Mouse (Mus musculus) liver, adult 2 months (tissue): Measurements from ENCODE around the gene Fam90a1a. TPM values are rescaled to one million over a fixed set of nuclear protein-coding genes. Genes with fewer than 3 reads are reported as not detected.
A peak's percentile ranks its signal among the peaks of the same experiment; 100 is the strongest.

Experiments used
- DNase-seq: peaks from one replicate; pipeline ENCODE4 v3.0.0-alpha.2; 2011; ENCODE audit warnings: low read depth, low spot score; ENCODE audit errors: extremely low read depth
- H3K27ac ChIP-seq: fragments of 200-500 bp; replicated peaks from 2 replicates; pipeline ENCODE4 v1.5.1; 2012; ENCODE audit warnings: low read depth, mild to moderate bottlenecking, control low read depth, inconsistent platforms, low read length; ENCODE audit not compliant: insufficient read depth
- H3K27me3 ChIP-seq: fragments of 200-500 bp; 2 replicates; pipeline ENCODE4 v1.6.1; 2012; ENCODE audit warnings: mild to moderate bottlenecking, moderate library complexity, low read length, inconsistent platforms; ENCODE audit not compliant: control insufficient read depth, insufficient read depth
- H3K36me3 ChIP-seq: fragments of 200-500 bp; 2 replicates; pipeline ENCODE4 v1.6.1; 2012; ENCODE audit warnings: low read length, inconsistent platforms; ENCODE audit not compliant: control insufficient read depth, insufficient read depth
- H3K4me1 ChIP-seq: fragments of 200-500 bp; 2 replicates; pipeline ENCODE4 v1.6.1; 2011; ENCODE audit warnings: low read length; ENCODE audit not compliant: control insufficient read depth, insufficient read depth
- H3K4me3 ChIP-seq: fragments of 200-500 bp; 2 replicates; pipeline ENCODE4 v1.5.1; 2011; ENCODE audit warnings: low read depth, mild to moderate bottlenecking, control low read depth, low read length, moderate library complexity; ENCODE audit not compliant: insufficient read depth
- H3K79me2 ChIP-seq: fragments of 200-500 bp; 2 replicates; pipeline ENCODE4 v1.6.1; 2012; ENCODE audit warnings: inconsistent platforms, mild to moderate bottlenecking, low read length, moderate library complexity; ENCODE audit not compliant: control insufficient read depth, insufficient read depth
- H3K9ac ChIP-seq: fragments of 200-500 bp; 2 replicates; pipeline ENCODE4 v1.6.1; 2012; ENCODE audit warnings: low read depth, mild to moderate bottlenecking, control low read depth, inconsistent platforms, low read length
- CTCF ChIP-seq: fragments of 200-500 bp; IDR thresholded peaks from 2 replicates; pipeline ENCODE4 v1.5.1; 2011; ENCODE audit warnings: low read depth, low read length, control low read depth
- POLR2A ChIP-seq: fragments of 200-500 bp; IDR thresholded peaks from 2 replicates; pipeline ENCODE4 v1.6.1; 2011; ENCODE audit warnings: low read length, control low read depth; ENCODE audit not compliant: insufficient read depth; ENCODE audit errors: extremely low read depth
- WGBS: fragments of 180-500 bp; shearing (Covaris S2); methylation state at CpG from one replicate; pipeline ENCODE4 v1.1.7; 2018; 5-methylcytosine and 5-hydroxymethylcytosine counted together
- polyA plus RNA-seq: library from polyadenylated mRNA; depleted of rRNA; stranded (reverse); fragments of >200 nt; gene quantifications from 2 replicates; pipeline ENCODE4 v1.2.3, GENCODE M21; 2012
- total RNA-seq: library from RNA; depleted of rRNA; stranded (reverse); fragments of >200 nt; gene quantifications from 2 replicates; pipeline ENCODE4 v1.2.3, GENCODE M21; 2014

Fam90a1a gene
- total and polyA plus RNA-seq, 2 experiments, result not detected

DNA sequence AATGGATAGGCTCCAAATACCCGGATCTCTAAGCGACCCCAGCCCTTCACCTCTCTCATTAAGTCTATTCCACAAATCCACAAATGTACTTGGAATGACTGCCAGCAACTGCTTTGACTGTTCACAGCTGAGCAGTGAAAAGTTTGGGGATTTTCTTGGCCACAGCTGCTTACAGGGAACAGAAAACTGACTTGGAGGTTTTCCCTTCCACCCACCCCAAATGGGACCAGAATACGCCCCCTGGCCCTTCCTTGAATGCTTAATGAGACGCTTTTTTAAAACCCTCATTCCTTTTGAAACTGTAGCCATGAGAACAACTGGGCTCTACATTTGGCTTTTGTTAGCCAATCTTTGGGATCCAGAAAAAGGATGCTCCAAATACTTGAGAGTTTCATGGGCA is 19.7 kb downstream of the Fam90a1a start:
- no peaks in the 10 kb centered on the region for H3K4me1 ChIP-seq
- H3K27ac ChIP-seq, result no peak overlapping the region
- H3K79me2 ChIP-seq, result no peaks in the 10 kb centered on the region
- no peak overlapping the region for H3K9ac ChIP-seq
- no peak for TF ChIP-seq CTCF
- no peak for TF ChIP-seq POLR2A
- no peak overlapping the region for H3K4me3 ChIP-seq
- no peaks in the 10 kb centered on the region for H3K36me3 ChIP-seq
- H3K27me3 ChIP-seq, result no peaks in the 10 kb centered on the region
- 64% methylated on average over 4 of the region's 4 CpGs for WGBS
- DNase-seq, result no peak

DNA sequence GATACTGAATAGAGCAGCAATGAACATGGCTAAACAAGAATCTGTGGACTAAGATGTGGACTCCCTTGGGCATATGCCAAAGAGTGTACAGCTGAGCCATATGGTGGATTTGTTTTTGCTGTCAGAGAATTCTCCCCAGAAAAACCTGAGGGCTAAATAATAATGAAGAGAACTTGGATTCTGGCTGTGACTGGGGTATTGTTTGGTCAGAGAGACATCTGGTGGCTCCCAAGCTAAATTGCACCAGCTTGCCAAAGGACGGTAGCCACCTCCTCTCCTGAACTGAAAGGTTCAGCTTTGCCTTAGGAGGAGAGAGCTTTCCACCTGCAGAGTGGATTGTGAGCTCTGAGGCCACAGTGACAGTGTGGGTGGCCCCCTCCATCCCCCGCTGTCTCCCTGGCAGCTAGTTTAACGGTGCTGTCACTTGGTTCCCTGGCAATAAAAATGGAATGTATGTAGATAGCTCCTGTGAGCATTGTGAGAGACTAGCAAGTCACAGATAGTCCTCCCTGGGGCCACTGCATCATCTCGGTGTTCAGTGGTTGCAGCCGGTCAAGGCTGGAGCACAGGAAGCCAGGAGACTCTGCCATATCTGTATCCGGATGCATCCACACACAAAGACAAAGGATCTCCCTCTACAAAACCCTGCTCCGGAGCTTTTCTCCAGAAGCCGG is 23.3 kb downstream of the Fam90a1a start:
- TF ChIP-seq POLR2A (no peak), CTCF (no peak)
- H3K27ac ChIP-seq, result no peak overlapping the region
- no peaks in the 10 kb centered on the region for H3K4me1 ChIP-seq
- H3K27me3 ChIP-seq, result no peaks in the 10 kb centered on the region
- H3K36me3 ChIP-seq, result no peaks in the 10 kb centered on the region
- no peak overlapping the region for H3K9ac ChIP-seq
- no peak for DNase-seq
- no peak overlapping the region for H3K4me3 ChIP-seq
- 61% methylated on average over 8 of the region's 8 CpGs for WGBS
- no peaks in the 10 kb centered on the region for H3K79me2 ChIP-seq

DNA sequence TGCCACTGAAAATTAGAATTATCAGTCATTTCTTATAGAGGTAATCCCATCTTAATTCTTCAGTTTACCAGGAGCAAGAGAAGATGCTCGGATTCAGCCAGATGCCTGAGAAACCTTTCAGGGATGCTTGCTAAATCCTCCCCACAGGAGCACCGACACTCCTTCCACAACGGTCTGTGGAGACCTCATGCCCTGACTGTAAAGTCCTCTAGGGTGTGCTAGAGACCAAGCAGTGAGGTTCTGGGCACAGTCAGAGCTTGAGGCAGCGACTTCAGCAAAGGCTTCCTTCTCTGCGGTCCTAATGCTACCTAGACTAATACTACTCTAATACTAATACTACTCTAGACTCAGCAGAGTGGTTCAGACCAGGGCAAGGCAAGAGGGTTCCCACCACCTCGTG is 33.7 kb downstream of the Fam90a1a start:
- no peaks in the 10 kb centered on the region for H3K27me3 ChIP-seq
- H3K4me3 ChIP-seq, result no peak overlapping the region
- no peak for DNase-seq
- H3K4me1 ChIP-seq, result no peaks in the 10 kb centered on the region
- 59% methylated on average over 6 of the region's 6 CpGs for WGBS
- no peaks in the 10 kb centered on the region for H3K79me2 ChIP-seq
- H3K27ac ChIP-seq, result no peak overlapping the region
- peaks cover 14% of the 10 kb centered on the region for H3K36me3 ChIP-seq
- no peak overlapping the region for H3K9ac ChIP-seq
- TF ChIP-seq CTCF (peak; percentile 75), POLR2A (no peak)

DNA sequence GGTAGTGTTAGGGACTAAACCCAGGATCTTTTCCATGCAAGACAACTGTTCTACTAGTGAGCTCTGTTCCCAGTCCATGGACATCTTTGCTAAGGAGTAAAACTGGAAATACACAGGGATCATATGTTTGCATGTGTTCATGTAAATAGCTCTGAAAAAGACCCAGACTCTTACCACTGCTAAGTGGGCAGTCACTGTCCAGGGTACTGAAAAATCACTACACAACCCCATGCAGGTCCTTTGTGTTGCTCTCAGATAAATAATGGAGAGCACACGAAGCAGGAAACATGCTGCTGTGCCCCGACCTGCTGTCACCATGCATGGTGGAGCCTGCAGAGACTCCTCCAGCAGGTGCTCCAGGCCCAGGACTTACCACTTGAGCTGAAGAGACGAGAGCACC is 36.7 kb downstream of the Fam90a1a start:
- Histone ChIP-seq H3K4me3 (no peak overlapping the region), H3K9ac (no peak overlapping the region), H3K27me3 (no peaks in the 10 kb centered on the region), H3K4me1 (no peaks in the 10 kb centered on the region), H3K36me3 (peaks cover 20% of the 10 kb centered on the region), H3K79me2 (no peaks in the 10 kb centered on the region), H3K27ac (no peak overlapping the region)
- WGBS, result 75% methylated on average over 3 of the region's 3 CpGs
- TF ChIP-seq POLR2A (no peak), CTCF (no peak)
- DNase-seq, result no peak

DNA sequence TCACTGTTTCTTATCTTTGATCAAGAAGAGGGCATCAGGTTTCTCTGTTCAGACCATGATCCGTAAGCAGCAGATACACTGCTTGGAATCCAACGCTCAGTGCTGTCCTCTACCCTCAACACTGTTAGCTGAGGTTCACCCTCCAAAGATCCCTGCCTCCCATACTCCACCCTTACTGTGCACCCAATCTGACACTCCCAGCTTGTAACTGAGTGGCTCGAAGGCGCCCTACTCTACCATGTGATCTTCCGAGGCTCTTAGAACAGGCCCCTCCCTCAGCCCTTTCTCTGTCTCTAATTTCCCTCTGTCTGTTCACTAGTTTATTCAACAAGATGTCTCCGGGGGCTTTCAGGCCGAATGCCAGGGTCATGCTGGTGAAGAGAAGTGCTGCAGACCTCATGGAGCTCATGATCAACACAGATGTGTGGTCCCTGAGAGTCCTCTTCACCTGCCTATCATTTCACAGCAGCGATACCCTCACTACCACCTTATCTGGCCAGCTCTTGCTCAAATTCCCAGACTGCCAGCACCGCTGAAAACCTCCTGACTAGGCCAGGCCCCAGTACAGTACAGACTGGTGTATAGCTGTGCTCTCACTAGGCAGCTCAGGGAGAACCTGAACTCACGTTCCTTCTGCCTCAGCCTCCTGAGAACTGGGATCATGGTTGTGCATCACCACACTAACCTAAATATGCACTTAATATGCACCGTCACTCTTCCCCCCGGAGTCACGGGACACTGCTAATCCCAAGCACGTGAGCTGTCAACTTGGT is 46.4 kb downstream of the Fam90a1a start:
- no peak for TF ChIP-seq POLR2A
- no peak for TF ChIP-seq CTCF
- Histone ChIP-seq H3K27ac (no peak overlapping the region), H3K4me3 (no peak overlapping the region), H3K79me2 (no peaks in the 10 kb centered on the region), H3K27me3 (no peaks in the 10 kb centered on the region), H3K36me3 (peaks cover 16% of the 10 kb centered on the region; the same call in 1 of the 2 replicates), H3K9ac (no peak overlapping the region), H3K4me1 (no peaks in the 10 kb centered on the region)
- no peak for DNase-seq
- 90% methylated on average over 14 of the region's 14 CpGs for WGBS

DNA sequence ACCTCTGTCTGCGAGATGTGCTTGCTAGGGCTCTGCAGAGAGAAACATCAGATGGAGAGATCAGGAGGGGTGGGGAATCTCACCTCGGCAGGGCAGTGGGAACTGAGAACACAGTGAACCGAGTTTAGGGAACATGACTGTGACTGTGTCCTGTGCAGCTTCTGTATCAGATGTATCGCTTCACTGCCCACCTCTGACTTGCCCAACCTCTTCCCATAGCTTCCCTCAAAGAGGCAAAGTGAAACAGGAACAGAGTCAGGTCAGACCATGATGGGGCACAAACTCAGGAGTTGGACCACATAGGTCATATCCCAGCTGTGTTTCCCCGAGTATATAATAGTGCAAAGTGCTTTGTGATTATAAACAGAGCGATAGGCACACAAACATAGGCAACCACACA is 47.9 kb downstream of the Fam90a1a start:
- Histone ChIP-seq H3K27ac (no peak overlapping the region), H3K27me3 (no peaks in the 10 kb centered on the region), H3K36me3 (peaks cover 22% of the 10 kb centered on the region; the same call in 1 of the 2 replicates), H3K79me2 (no peaks in the 10 kb centered on the region), H3K9ac (no peak overlapping the region), H3K4me3 (no peak overlapping the region), H3K4me1 (no peaks in the 10 kb centered on the region)
- TF ChIP-seq CTCF (no peak), POLR2A (no peak)
- no peak for DNase-seq
- 75% methylated on average over 6 of the region's 6 CpGs for WGBS
